Mouse (Mus musculus) erythroblast, embryonic 14.5 days (primary cell): ENCODE results near the gene Pid1. TPM values are rescaled to one million over a fixed set of nuclear protein-coding genes. Genes with fewer than 3 reads are reported as not detected.

Source experiments
- H3K27me3 ChIP-seq: 2 replicates; pipeline ENCODE4 v1.6.1; 2012; ENCODE audit warnings: inconsistent platforms; ENCODE audit not compliant: control insufficient read depth
- H3K36me3 ChIP-seq: 2 replicates; pipeline ENCODE4 v1.6.1; 2012; ENCODE audit warnings: mild to moderate bottlenecking, inconsistent platforms; ENCODE audit not compliant: control insufficient read depth
- H3K4me1 ChIP-seq: 2 replicates; pipeline ENCODE4 v1.6.1; 2012; ENCODE audit warnings: inconsistent platforms; ENCODE audit not compliant: control insufficient read depth
- H3K4me3 ChIP-seq: replicated peaks from 2 replicates; pipeline ENCODE3; 2012; ENCODE audit warnings: moderate library complexity, mild to moderate bottlenecking, inconsistent platforms
- H3K9me3 ChIP-seq: 2 replicates; pipeline ENCODE4 v1.6.1; 2012; ENCODE audit warnings: low read length, inconsistent platforms, mixed read lengths; ENCODE audit not compliant: control insufficient read depth
- GATA1 ChIP-seq: IDR thresholded peaks from 2 replicates; pipeline ENCODE4 v1.6.1; 2012; ENCODE audit warnings: low read length, inconsistent platforms, mixed read lengths
- TAL1 ChIP-seq: IDR thresholded peaks from 3 replicates; pipeline ENCODE4 v1.6.1; 2012; ENCODE audit warnings: low read length, inconsistent platforms, mixed read lengths
- polyA plus RNA-seq: library from polyadenylated mRNA; stranded (reverse); fragments of >175 nt; gene quantifications from 2 replicates; pipeline ENCODE4 v1.2.3, GENCODE M21; 2012

The Pid1 gene
- polyA plus RNA-seq, result 0.02 and 0.05 TPM in 2 replicates

GRCm38 (mm10) chr1:84363967-84364366, at the start of gene Pid1:
Pid1 (minus strand) TSS chr1:84364180.
- no peaks in the 10 kb centered on the region for H3K4me1 ChIP-seq
- no peaks in the 10 kb centered on the region for H3K36me3 ChIP-seq
- no peak within 1 kb of the TSS for H3K4me3 ChIP-seq
- H3K27me3 ChIP-seq, result no peaks in the 10 kb centered on the region
- peaks cover 4% of the 10 kb centered on the region for H3K9me3 ChIP-seq
- TF ChIP-seq GATA1 (no peak), TAL1 (no peak)

DNA sequence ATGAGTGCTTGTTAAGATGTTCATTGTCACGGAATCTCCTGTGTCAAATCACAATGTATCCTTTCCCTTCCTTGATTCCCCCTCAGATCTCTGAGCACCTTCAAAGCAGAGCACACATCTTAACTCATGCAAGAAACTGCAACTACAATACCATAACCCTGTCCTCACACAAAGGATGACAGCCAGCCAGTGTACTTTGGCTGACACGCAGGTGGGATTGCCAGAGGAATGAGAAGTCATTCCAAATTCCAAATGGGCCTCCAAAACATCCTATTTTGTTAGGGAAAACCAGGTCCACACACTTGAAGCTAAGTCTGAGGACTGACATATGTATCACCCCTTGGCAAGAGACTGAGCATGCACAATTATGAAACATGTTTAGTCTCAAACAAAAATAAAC, 45.5 kb upstream of the Pid1 start:
- no peak overlapping the region for H3K4me3 ChIP-seq
- TF ChIP-seq GATA1 (no peak), TAL1 (no peak)
- H3K4me1 ChIP-seq, result no peaks in the 10 kb centered on the region
- peaks cover 4% of the 10 kb centered on the region; the same call in 1 of the 2 replicates for H3K9me3 ChIP-seq
- H3K36me3 ChIP-seq, result no peaks in the 10 kb centered on the region
- H3K27me3 ChIP-seq, result no peaks in the 10 kb centered on the region

DNA sequence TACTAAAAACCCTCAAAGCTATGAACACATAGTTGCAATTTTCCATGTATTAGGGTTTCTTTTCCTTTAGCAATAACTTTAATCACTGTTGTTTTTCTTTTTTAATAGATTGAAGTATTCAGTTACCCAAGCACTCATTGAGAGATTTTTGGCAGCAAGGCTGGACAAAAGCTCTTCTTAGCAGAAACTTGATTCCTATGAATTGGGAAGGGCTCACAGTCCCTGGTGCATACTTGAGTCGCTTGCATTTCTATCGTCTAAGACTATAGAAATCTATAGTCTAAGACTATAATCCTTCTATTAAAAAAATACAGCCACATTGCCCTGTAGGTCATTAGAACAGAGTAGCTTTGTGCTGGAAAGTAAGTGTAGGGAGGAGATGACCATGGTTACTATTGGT, 44.9 kb upstream of the Pid1 start:
- Histone ChIP-seq H3K4me1 (no peaks in the 10 kb centered on the region), H3K9me3 (peaks cover 4% of the 10 kb centered on the region; the same call in 1 of the 2 replicates), H3K36me3 (no peaks in the 10 kb centered on the region), H3K27me3 (no peaks in the 10 kb centered on the region), H3K4me3 (no peak overlapping the region)
- TF ChIP-seq TAL1 (no peak), GATA1 (no peak)

GRCm38 (mm10) chr1:84406891-84407290, 42.9 kb upstream of the Pid1 start:
- H3K27me3 ChIP-seq, result no peaks in the 10 kb centered on the region
- no peak for TF ChIP-seq TAL1
- no peak for TF ChIP-seq GATA1

DNA sequence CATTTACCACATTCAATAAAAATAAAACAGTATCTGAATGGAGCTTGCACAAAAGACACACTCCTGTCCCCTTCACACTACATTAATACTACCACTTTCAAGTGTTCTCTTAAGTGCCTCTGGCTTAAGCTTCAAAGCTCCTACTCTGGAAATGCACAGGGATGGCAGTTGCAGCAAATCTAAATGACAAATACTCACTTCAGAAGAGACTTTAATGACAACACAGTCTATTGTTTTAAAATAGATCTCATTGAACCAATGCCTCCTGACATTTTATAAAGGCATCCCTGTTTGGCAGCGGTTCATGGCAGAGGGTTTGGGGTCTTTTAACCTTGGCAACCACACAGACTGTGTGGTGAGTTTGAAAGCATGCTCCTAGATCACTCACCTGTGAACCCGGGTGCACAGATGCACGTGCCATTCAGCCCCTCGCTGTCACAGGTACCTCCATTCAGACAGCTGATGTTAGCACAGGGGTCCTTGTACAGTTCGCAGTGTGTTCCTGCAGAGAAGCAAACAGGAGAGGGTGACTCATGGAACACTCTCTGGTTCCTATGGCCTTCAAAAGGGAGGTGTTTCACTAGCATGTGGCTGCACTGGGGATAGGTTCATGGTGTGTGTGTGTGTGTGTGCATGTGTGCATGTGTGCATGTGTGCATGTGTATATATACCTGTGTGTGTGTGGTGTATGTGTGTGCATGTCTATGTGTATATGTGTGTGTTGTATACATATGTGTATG, 41.7 kb upstream of the Pid1 start:
- Histone ChIP-seq H3K36me3 (no peaks in the 10 kb centered on the region), H3K9me3 (peaks cover 2% of the 10 kb centered on the region; the same call in 1 of the 2 replicates), H3K27me3 (no peaks in the 10 kb centered on the region), H3K4me1 (no peaks in the 10 kb centered on the region), H3K4me3 (no peak overlapping the region)
- TF ChIP-seq GATA1 (no peak), TAL1 (no peak)

More at GRCm38 (mm10) chr1:84406891-84407290, 42.9 kb upstream of the Pid1 start:
- Histone ChIP-seq H3K4me1 (no peaks in the 10 kb centered on the region), H3K9me3 (peaks cover 2% of the 10 kb centered on the region; the same call in 1 of the 2 replicates), H3K36me3 (no peaks in the 10 kb centered on the region), H3K4me3 (no peak overlapping the region)

GRCm38 (mm10) chr1:84404880-84405279, 40.9 kb upstream of the Pid1 start:
- Histone ChIP-seq H3K27me3 (no peaks in the 10 kb centered on the region), H3K4me3 (no peak overlapping the region), H3K9me3 (peaks cover 2% of the 10 kb centered on the region; the same call in 1 of the 2 replicates), H3K36me3 (no peaks in the 10 kb centered on the region), H3K4me1 (no peaks in the 10 kb centered on the region)
- TF ChIP-seq GATA1 (no peak), TAL1 (no peak)

GRCm38 (mm10) chr1:84402154-84402553, 38.2 kb upstream of the Pid1 start:
- TF ChIP-seq TAL1, result no peak
- TF ChIP-seq GATA1, result no peak
- peaks cover 4% of the 10 kb centered on the region; the same call in 1 of the 2 replicates for H3K9me3 ChIP-seq
- no peak overlapping the region for H3K4me3 ChIP-seq
- no peaks in the 10 kb centered on the region for H3K4me1 ChIP-seq
- H3K27me3 ChIP-seq, result no peaks in the 10 kb centered on the region
- no peaks in the 10 kb centered on the region for H3K36me3 ChIP-seq

DNA sequence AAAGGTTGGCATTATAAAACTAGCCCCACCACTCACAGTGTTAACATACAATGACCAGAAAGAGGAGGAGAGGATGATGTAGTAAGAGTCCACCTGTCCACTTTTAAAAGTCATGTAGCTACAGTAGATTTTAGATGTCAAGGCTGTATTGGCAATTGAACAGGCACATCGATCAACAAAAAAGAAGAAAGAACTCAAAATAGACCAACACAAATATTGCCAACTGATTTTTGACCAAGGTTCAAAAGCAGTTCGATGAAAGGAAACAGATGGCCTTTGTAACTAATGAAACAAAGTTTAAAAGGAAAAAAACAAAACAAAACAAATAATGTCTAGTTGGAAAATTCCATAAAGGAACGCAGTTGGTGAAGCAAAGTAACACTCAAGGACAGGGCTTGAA, 35.7 kb upstream of the Pid1 start:
- Histone ChIP-seq H3K4me3 (no peak overlapping the region), H3K27me3 (no peaks in the 10 kb centered on the region), H3K9me3 (peaks cover 2% of the 10 kb centered on the region; the same call in 1 of the 2 replicates), H3K36me3 (no peaks in the 10 kb centered on the region), H3K4me1 (no peaks in the 10 kb centered on the region)
- TF ChIP-seq GATA1, result no peak
- no peak for TF ChIP-seq TAL1

- Histone ChIP-seq H3K4me1 (no peaks in the 10 kb centered on the region), H3K27me3 (no peaks in the 10 kb centered on the region), H3K9me3 (peaks cover 2% of the 10 kb centered on the region; the same call in 1 of the 2 replicates), H3K36me3 (no peaks in the 10 kb centered on the region), H3K4me3 (no peak overlapping the region)
- no peak for TF ChIP-seq GATA1
- TF ChIP-seq TAL1, result no peak
These were observed 35.1 kb upstream of the Pid1 start for GRCm38 (mm10) chr1:84399118-84399517.
